Mouse (Mus musculus): Measurements from ENCODE around the gene Scnn1g. TPM values are rescaled to one million over a fixed set of nuclear protein-coding genes. Genes with fewer than 3 reads are reported as not detected.
A peak's percentile ranks its signal among the peaks of the same experiment; 100 is the strongest.

The Scnn1g gene
- total RNA-seq (2012; rRNA removed) (not detected in 2 replicates), polyA plus RNA-seq (2012; ENCODE audit: insufficient read depth in 1 of 2, insufficient read length in 2 of 2, low read depth in 1 of 2, low replicate concordance in 2 of 2, missing spikeins in 1 of 2) (not detected)

DNA sequence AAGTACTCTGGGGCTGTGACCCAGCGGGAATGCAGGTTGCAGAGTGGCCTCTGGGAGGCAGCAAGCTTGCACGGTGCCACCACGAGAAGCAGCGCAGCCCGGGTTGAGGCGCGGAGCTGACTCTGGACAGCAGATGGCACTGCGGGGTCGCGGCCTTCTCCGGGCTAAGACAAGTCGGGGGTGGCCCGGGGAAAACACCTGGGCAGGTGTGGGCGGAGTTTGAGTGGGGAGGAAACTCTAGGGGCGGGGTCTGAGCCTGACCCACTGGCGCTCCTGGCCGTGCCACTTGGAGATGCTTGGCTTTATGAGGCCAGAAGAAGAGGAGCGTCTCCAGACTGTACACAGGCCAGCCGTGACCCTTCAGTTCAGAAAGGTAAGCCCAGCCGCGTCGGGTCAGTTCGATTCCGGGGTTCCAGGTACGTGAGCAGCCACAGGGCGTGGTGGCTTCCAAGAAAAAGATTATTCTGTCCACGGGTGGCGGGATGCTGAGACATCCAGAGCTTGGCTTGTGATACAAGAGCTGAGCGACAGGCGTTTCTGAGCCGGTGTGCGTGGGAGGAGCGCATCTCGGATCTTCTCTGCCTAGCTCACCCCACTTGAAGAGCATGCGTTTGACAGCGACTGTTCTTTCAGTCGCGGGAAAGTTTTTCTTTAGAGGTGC, at the start of gene Scnn1g:
Scnn1g (plus strand) TSS at position 309 of the 661 bp plus-strand sequence.
- H3K9ac ChIP-seq (ENCODE audit: control insufficient read depth, low read depth, low read length, poor library complexity, severe bottlenecking), result no peak within 1 kb of the TSS
- H3K27ac ChIP-seq (ENCODE audit: control insufficient read depth, low read depth, low read length), result no peak within 1 kb of the TSS
- no peaks in the 10 kb centered on the region for H3K4me1 ChIP-seq (ENCODE audit: control insufficient read depth in 1 of 2, insufficient read depth in 2 of 2, low read length in 2 of 2)
- H3K79me2 ChIP-seq (ENCODE audit: control insufficient read depth, insufficient read depth, low read length, poor library complexity), result no peaks in the 10 kb centered on the region
- no peaks in the 10 kb centered on the region for H3K27me3 ChIP-seq (ENCODE audit: control insufficient read depth in 1 of 2, insufficient read depth in 2 of 2, low read length in 2 of 2)
- peak; percentile 3 for DNase-seq (ENCODE audit: low read depth, low spot score)
- H3K4me3 ChIP-seq (ENCODE audit: control insufficient read depth in 1 of 2, insufficient read depth in 1 of 2, low read depth in 2 of 2, low read length in 2 of 2), result no peak within 1 kb of the TSS
- H3K36me3 ChIP-seq (ENCODE audit: control insufficient read depth in 1 of 2, insufficient read depth in 2 of 2, low read length in 2 of 2), result no peaks in the 10 kb centered on the region
- TF ChIP-seq MXI1 (IDR thresholded peaks at IDR 0.05; ENCODE audit: low read depth, low read length) (no peak), MYB (IDR thresholded peaks at IDR 0.05; ENCODE audit: low read depth, low read length) (no peak), RAD21 (IDR thresholded peaks at IDR 0.05; ENCODE audit: low read depth, low read length) (peak; percentile 10), SMC3 (IDR thresholded peaks at IDR 0.05; ENCODE audit: low read depth, low read length) (peak; percentile 21; the same call in 1 of the 2 replicates), ZKSCAN1 (IDR thresholded peaks at IDR 0.05; ENCODE audit: low read depth, low read length) (no peak), CHD1 (IDR thresholded peaks at IDR 0.05; ENCODE audit: low read depth, low read length) (no peak), TCF12 (IDR thresholded peaks at IDR 0.05; ENCODE audit: low read depth, low read length) (no peak), KAT2A (conservative IDR thresholded peaks at IDR 0.05; ENCODE audit: low read depth, low read length) (no peak), CTCF (IDR thresholded peaks at IDR 0.05 in 2 of 3, conservative IDR thresholded peaks at IDR 0.05 in 1 of 3; ENCODE audit: control insufficient read depth in 1 of 3, insufficient read depth in 1 of 3, low read depth in 2 of 3, low read length in 3 of 3, poor library complexity in 1 of 3, severe bottlenecking in 1 of 3) (peak in 2 of 3 experiments; percentile 42 to 43; a peak in 4 of 6 replicates)
- H3K9me3 ChIP-seq (replicated peaks; ENCODE audit: insufficient read depth, low read length), result no peaks in the 10 kb centered on the region

GRCm38 (mm10) chr7:121685140-121685984, 48.9 kb upstream of the Scnn1g start:
- Histone ChIP-seq H3K36me3 (ENCODE audit: control insufficient read depth in 1 of 2, insufficient read depth in 2 of 2, low read length in 2 of 2) (peaks cover 6 to 8% of the 10 kb centered on the region in 2 experiments), H3K27ac (ENCODE audit: control insufficient read depth, low read depth, low read length) (no peak overlapping the region)

More at GRCm38 (mm10) chr7:121685140-121685984, 48.9 kb upstream of the Scnn1g start:
- H3K9ac ChIP-seq (ENCODE audit: control insufficient read depth, low read depth, low read length, poor library complexity, severe bottlenecking), result no peak overlapping the region
- no peak for DNase-seq (ENCODE audit: low read depth, low spot score)
- peaks cover 0 to 3% of the 10 kb centered on the region in 2 experiments; a peak in 1 of 4 replicates for H3K4me1 ChIP-seq (ENCODE audit: control insufficient read depth in 1 of 2, insufficient read depth in 2 of 2, low read length in 2 of 2)
- no peak for TF ChIP-seq GABPA (IDR thresholded peaks at IDR 0.05; ENCODE audit: low read depth, low read length)
- TF ChIP-seq HCFC1 (IDR thresholded peaks at IDR 0.05; ENCODE audit: low read depth, low read length), result no peak
- TF ChIP-seq MAFK (IDR thresholded peaks at IDR 0.05; ENCODE audit: borderline replicate concordance, low read depth, low read length), result no peak
- no peak for TF ChIP-seq KAT2A (conservative IDR thresholded peaks at IDR 0.05; ENCODE audit: low read depth, low read length)
- no peak for TF ChIP-seq ZNF384 (IDR thresholded peaks at IDR 0.05; ENCODE audit: low read depth, low read length)
- no peak for TF ChIP-seq USF1 (IDR thresholded peaks at IDR 0.05; ENCODE audit: low read depth, low read length)
- no peak for TF ChIP-seq ZC3H11A (IDR thresholded peaks at IDR 0.05; ENCODE audit: low read depth, low read length)
- no peak for TF ChIP-seq SMC3 (IDR thresholded peaks at IDR 0.05; ENCODE audit: low read depth, low read length)
- no peak for TF ChIP-seq MEF2A (IDR thresholded peaks at IDR 0.05; ENCODE audit: extremely low read depth, insufficient replicate concordance, low read depth, low read length, poor library complexity, severe bottlenecking)
- no peak for TF ChIP-seq POLR2AphosphoS5 (IDR thresholded peaks at IDR 0.05; ENCODE audit: borderline replicate concordance, low read depth, low read length)
- TF ChIP-seq NELFE (IDR thresholded peaks at IDR 0.05; ENCODE audit: low read depth, low read length), result no peak
- TF ChIP-seq USF2 (IDR thresholded peaks at IDR 0.05; ENCODE audit: borderline replicate concordance in 1 of 2, insufficient read depth in 1 of 2, low read depth in 1 of 2, low read length in 2 of 2), result no peak
- TF ChIP-seq POLR2AphosphoS2 (IDR thresholded peaks at IDR 0.05; ENCODE audit: low read length), result no peak
- TF ChIP-seq RCOR1 (IDR thresholded peaks at IDR 0.05; ENCODE audit: low read depth, low read length), result no peak
- no peak for TF ChIP-seq TCF12 (IDR thresholded peaks at IDR 0.05; ENCODE audit: low read depth, low read length)
- no peak for TF ChIP-seq ELF1 (IDR thresholded peaks at IDR 0.05; ENCODE audit: low read depth, low read length)
- TF ChIP-seq RAD21 (IDR thresholded peaks at IDR 0.05; ENCODE audit: low read depth, low read length), result no peak
- TF ChIP-seq ETS1 (IDR thresholded peaks at IDR 0.05; ENCODE audit: low read depth, low read length), result no peak
- H3K27me3 ChIP-seq (ENCODE audit: control insufficient read depth in 1 of 2, insufficient read depth in 2 of 2, low read length in 2 of 2), result no peaks in the 10 kb centered on the region
- no peaks in the 10 kb centered on the region for H3K9me3 ChIP-seq (replicated peaks; ENCODE audit: insufficient read depth, low read length)
- no peak overlapping the region for H3K4me3 ChIP-seq (ENCODE audit: control insufficient read depth in 1 of 2, insufficient read depth in 1 of 2, low read depth in 2 of 2, low read length in 2 of 2)
- peaks cover 42% of the 10 kb centered on the region for H3K79me2 ChIP-seq (ENCODE audit: control insufficient read depth, insufficient read depth, low read length, poor library complexity)
